Mouse (Mus musculus): ENCODE results near the gene Slain1. TPM values are rescaled to one million over a fixed set of nuclear protein-coding genes. Genes with fewer than 3 reads are reported as not detected.

The Slain1 gene
- polyA plus RNA-seq, 1 experiment from 2014 or later, result 1.8 TPM

GRCm38 (mm10) chr14:103626100-103626499, 23.9 kb upstream of the Slain1 start:
- 89% methylated on average over 6 of the region's 6 CpGs for WGBS
- H3K36me3 ChIP-seq (ENCODE audit: control insufficient read depth, insufficient read depth), result no peaks in the 10 kb centered on the region
- H3K27me3 ChIP-seq (replicated peaks; ENCODE audit: control insufficient read depth, insufficient read depth, low read length), result no peaks in the 10 kb centered on the region
- no peak overlapping the region for H3K9ac ChIP-seq (ENCODE audit: low read depth, low read length)
- no peaks in the 10 kb centered on the region for H3K9me3 ChIP-seq (ENCODE audit: control insufficient read depth)
- no peak overlapping the region for H3K4me3 ChIP-seq (ENCODE audit: low read depth, low read length)
- no peaks in the 10 kb centered on the region for H3K4me1 ChIP-seq (replicated peaks; ENCODE audit: control insufficient read depth, insufficient read depth, low read length)
- no peak for TF ChIP-seq CTCF (IDR thresholded peaks at IDR 0.05; ENCODE audit: low read depth)
- no peak overlapping the region for H3K27ac ChIP-seq (ENCODE audit: low read depth, low read length)
- ATAC-seq, result no peak
- no peak overlapping the region for H3K4me2 ChIP-seq (replicated peaks; ENCODE audit: low read depth)

- WGBS, result 76% methylated on average over 7 of the region's 7 CpGs
- Histone ChIP-seq H3K9me3 (ENCODE audit: control insufficient read depth) (no peaks in the 10 kb centered on the region), H3K4me3 (ENCODE audit: low read depth, low read length) (no peak overlapping the region), H3K4me2 (replicated peaks; ENCODE audit: low read depth) (no peak overlapping the region), H3K27ac (ENCODE audit: low read depth, low read length) (no peak overlapping the region), H3K4me1 (replicated peaks; ENCODE audit: control insufficient read depth, insufficient read depth, low read length) (no peaks in the 10 kb centered on the region), H3K9ac (ENCODE audit: low read depth, low read length) (no peak overlapping the region), H3K27me3 (replicated peaks; ENCODE audit: control insufficient read depth, insufficient read depth, low read length) (no peaks in the 10 kb centered on the region), H3K36me3 (ENCODE audit: control insufficient read depth, insufficient read depth) (no peaks in the 10 kb centered on the region)
- ATAC-seq, result no peak
- no peak for TF ChIP-seq CTCF (IDR thresholded peaks at IDR 0.05; ENCODE audit: low read depth)
Observed at GRCm38 (mm10) chr14:103629639-103630364, 20.2 kb upstream of the Slain1 start.

- no peak overlapping the region for H3K4me3 ChIP-seq (ENCODE audit: low read depth, low read length)
- no peaks in the 10 kb centered on the region for H3K36me3 ChIP-seq (ENCODE audit: control insufficient read depth, insufficient read depth)
- H3K9me3 ChIP-seq (ENCODE audit: control insufficient read depth), result no peaks in the 10 kb centered on the region
- H3K4me1 ChIP-seq (replicated peaks; ENCODE audit: control insufficient read depth, insufficient read depth, low read length), result no peaks in the 10 kb centered on the region
- no peak overlapping the region for H3K27ac ChIP-seq (ENCODE audit: low read depth, low read length)
- no peak overlapping the region for H3K4me2 ChIP-seq (replicated peaks; ENCODE audit: low read depth)
- WGBS, result 82% methylated on average over 8 of the region's 8 CpGs
- H3K27me3 ChIP-seq (replicated peaks; ENCODE audit: control insufficient read depth, insufficient read depth, low read length), result no peaks in the 10 kb centered on the region
- TF ChIP-seq CTCF (IDR thresholded peaks at IDR 0.05; ENCODE audit: low read depth), result peak; percentile 44
- no peak for ATAC-seq
- no peak overlapping the region for H3K9ac ChIP-seq (ENCODE audit: low read depth, low read length)
Observed at GRCm38 (mm10) chr14:103630545-103630944, 19.5 kb upstream of the Slain1 start.

- H3K4me1 ChIP-seq (replicated peaks; ENCODE audit: control insufficient read depth, insufficient read depth, low read length), result no peaks in the 10 kb centered on the region
- no peaks in the 10 kb centered on the region for H3K9me3 ChIP-seq (ENCODE audit: control insufficient read depth)
- H3K9ac ChIP-seq (ENCODE audit: low read depth, low read length), result no peak overlapping the region
- ATAC-seq, result no peak
- H3K27ac ChIP-seq (ENCODE audit: low read depth, low read length), result no peak overlapping the region
- 66% methylated on average over 3 of the region's 3 CpGs for WGBS
- H3K4me3 ChIP-seq (ENCODE audit: low read depth, low read length), result no peak overlapping the region
- TF ChIP-seq CTCF (IDR thresholded peaks at IDR 0.05; ENCODE audit: low read depth), result no peak
- H3K4me2 ChIP-seq (replicated peaks; ENCODE audit: low read depth), result no peak overlapping the region
- 0 out of 2 replicates have a peak, but pooled peaks cover 3% of the 10 kb centered on the region for H3K27me3 ChIP-seq (replicated peaks; ENCODE audit: control insufficient read depth, insufficient read depth, low read length)
- H3K36me3 ChIP-seq (ENCODE audit: control insufficient read depth, insufficient read depth), result no peaks in the 10 kb centered on the region
Observed at GRCm38 (mm10) chr14:103643933-103644332, 6.1 kb upstream of the Slain1 start.

- TF ChIP-seq CTCF (IDR thresholded peaks at IDR 0.05; ENCODE audit: low read depth), result no peak
- Histone ChIP-seq H3K4me2 (replicated peaks; ENCODE audit: low read depth) (no peak overlapping the region), H3K4me1 (replicated peaks; ENCODE audit: control insufficient read depth, insufficient read depth, low read length) (no peaks in the 10 kb centered on the region), H3K27me3 (replicated peaks; ENCODE audit: control insufficient read depth, insufficient read depth, low read length) (peaks cover 18% of the 10 kb centered on the region; the same call in 1 of the 2 replicates), H3K27ac (ENCODE audit: low read depth, low read length) (no peak overlapping the region), H3K9ac (ENCODE audit: low read depth, low read length) (no peak overlapping the region), H3K36me3 (ENCODE audit: control insufficient read depth, insufficient read depth) (no peaks in the 10 kb centered on the region), H3K9me3 (ENCODE audit: control insufficient read depth) (no peaks in the 10 kb centered on the region), H3K4me3 (ENCODE audit: low read depth, low read length) (no peak overlapping the region)
- no peak for ATAC-seq
- 89% methylated on average over 2 of the region's 2 CpGs for WGBS
Observed at GRCm38 (mm10) chr14:103647981-103648380, 2.0 kb upstream of the Slain1 start.

- Histone ChIP-seq H3K4me2 (replicated peaks; ENCODE audit: low read depth) (no peak overlapping the region), H3K9ac (ENCODE audit: low read depth, low read length) (no peak overlapping the region), H3K4me1 (replicated peaks; ENCODE audit: control insufficient read depth, insufficient read depth, low read length) (no peaks in the 10 kb centered on the region), H3K9me3 (ENCODE audit: control insufficient read depth) (no peaks in the 10 kb centered on the region), H3K4me3 (ENCODE audit: low read depth, low read length) (no peak overlapping the region), H3K36me3 (ENCODE audit: control insufficient read depth, insufficient read depth) (no peaks in the 10 kb centered on the region), H3K27me3 (replicated peaks; ENCODE audit: control insufficient read depth, insufficient read depth, low read length) (peaks cover 18% of the 10 kb centered on the region; the same call in 1 of the 2 replicates), H3K27ac (ENCODE audit: low read depth, low read length) (no peak overlapping the region)
- 40% methylated on average over 12 of the region's 12 CpGs for WGBS
- no peak for ATAC-seq
- TF ChIP-seq CTCF (IDR thresholded peaks at IDR 0.05; ENCODE audit: low read depth), result no peak
Observed at GRCm38 (mm10) chr14:103648623-103649255, 1.3 kb upstream of the Slain1 start.
